Mouse (Mus musculus) heart, embryonic 14.5 days (tissue): ENCODE measurements around the gene Pidd1. TPM values are rescaled to one million over a fixed set of nuclear protein-coding genes. Genes with fewer than 3 reads are reported as not detected.
A peak's percentile ranks its signal among the peaks of the same experiment; 100 is the strongest.

Experiments used
- ATAC-seq: fragments of 200-750 bp; cut with Nextera tagmentation; 2 replicates; pipeline ENCODE4 v1.8.0; 2017; ENCODE audit warnings: low read depth, moderate TSS enrichment; ENCODE audit not compliant: insufficient number of reproducible peaks, insufficient read depth, low FRiP score
- H3K27ac ChIP-seq, 2 experiments: fragments of 200-500 bp in 1 of 2; fragments of 300-500 bp in 1 of 2; sonication (generic) in 1 of 2; replicated peaks in 1 of 2; 2 replicates each; pipeline ENCODE4 v1.5.1; 2012 to 2014; ENCODE audit warnings: low read depth in 2 of 2, low read length in 2 of 2, control low read depth in 1 of 2, mild to moderate bottlenecking in 1 of 2, mixed read lengths in 1 of 2; ENCODE audit not compliant: control insufficient read depth in 1 of 2, insufficient read depth in 1 of 2
- H3K27me3 ChIP-seq: fragments of 300-500 bp; sonication (generic); 2 replicates; pipeline ENCODE4 v1.6.1; 2014; ENCODE audit warnings: mild to moderate bottlenecking, low read length, control low read depth; ENCODE audit not compliant: control insufficient read depth, insufficient read depth
- H3K36me3 ChIP-seq: fragments of 300-500 bp; sonication (generic); 2 replicates; pipeline ENCODE4 v1.6.1; 2014; ENCODE audit warnings: mild to moderate bottlenecking, control low read depth, low read length, mixed read lengths; ENCODE audit not compliant: control insufficient read depth, insufficient read depth
- H3K4me1 ChIP-seq, 2 experiments: fragments of 200-500 bp in 1 of 2; fragments of 300-500 bp in 1 of 2; sonication (generic) in 1 of 2; 2 replicates each; pipeline ENCODE4 v1.6.1; 2012 to 2014; ENCODE audit warnings: low read length in 2 of 2, control low read depth in 1 of 2, mixed read lengths in 1 of 2; ENCODE audit not compliant: control insufficient read depth in 2 of 2, insufficient read depth in 2 of 2
- H3K4me2 ChIP-seq: fragments of 300-500 bp; sonication (generic); 2 replicates; pipeline ENCODE4 v1.6.1; 2014; ENCODE audit warnings: mild to moderate bottlenecking, low read length
- H3K4me3 ChIP-seq, 2 experiments: fragments of 200-500 bp in 1 of 2; fragments of 300-500 bp in 1 of 2; sonication (generic) in 1 of 2; 2 replicates each; pipeline ENCODE4 v1.5.1; 2012 to 2014; ENCODE audit warnings: low read length in 2 of 2, mild to moderate bottlenecking in 2 of 2, control low read depth in 1 of 2, low read depth in 1 of 2, moderate library complexity in 1 of 2; ENCODE audit not compliant: control insufficient read depth in 1 of 2, insufficient read depth in 1 of 2
- H3K9ac ChIP-seq: fragments of 300-500 bp; sonication (generic); 2 replicates; pipeline ENCODE4 v1.6.1; 2014; ENCODE audit warnings: mild to moderate bottlenecking, low read length
- H3K9me3 ChIP-seq: fragments of 300-500 bp; sonication (generic); 2 replicates; pipeline ENCODE4 v1.6.1; 2016; ENCODE audit warnings: low read length, control low read depth; ENCODE audit not compliant: control insufficient read depth
- WGBS: fragments of 180-500 bp; shearing (Covaris S2); extraction: QIAGEN DNeasy Blood & Tissue Kit; methylation state at CpG from one replicate; pipeline ENCODE4 v1.1.7; 2014; 5-methylcytosine and 5-hydroxymethylcytosine counted together
- polyA plus RNA-seq: library from polyadenylated mRNA; unstranded; fragments of >200 nt; fragmentation: Nextera tagmentation; extraction: Ambion mirVana; gene quantifications from 2 replicates; pipeline ENCODE4 v1.2.1, GENCODE M21; 2014

The Pidd1 gene
- polyA plus RNA-seq, 1 experiment from 2014 or later: 6.1 TPM

GRCm38 (mm10) chr7:141405466-141405865 lies 38.4 kb downstream of the Pidd1 start:
- H3K4me2 ChIP-seq: no peak overlapping the region
- no peaks in the 10 kb centered on the region for H3K9me3 ChIP-seq
- H3K27me3 ChIP-seq: no peaks in the 10 kb centered on the region
- no peak overlapping the region for H3K4me3 ChIP-seq
- no peak for ATAC-seq
- 67% methylated on average over 4 of the region's 4 CpGs for WGBS
- H3K36me3 ChIP-seq: peaks cover 66% of the 10 kb centered on the region
- H3K27ac ChIP-seq: no peak overlapping the region
- H3K9ac ChIP-seq: no peak overlapping the region
- peaks cover 2 to 4% of the 10 kb centered on the region in 2 experiments; a peak in 1 of 4 replicates for H3K4me1 ChIP-seq

- Histone ChIP-seq H3K9me3 (no peaks in the 10 kb centered on the region), H3K4me1 (no peaks in the 10 kb centered on the region), H3K27me3 (no peaks in the 10 kb centered on the region), H3K36me3 (peaks cover 66% of the 10 kb centered on the region), H3K27ac (no peak overlapping the region), H3K4me3 (no peak overlapping the region), H3K4me2 (no peak overlapping the region), H3K9ac (no peak overlapping the region)
- 42% methylated on average over 5 of the region's 5 CpGs for WGBS
- peak; percentile 37; the same call in 1 of the 2 replicates for ATAC-seq
Measured at GRCm38 (mm10) chr7:141403305-141403704, 40.5 kb downstream of the Pidd1 start.

- Histone ChIP-seq H3K4me3 (no peak overlapping the region), H3K4me1 (peaks cover 10 to 12% of the 10 kb centered on the region in 2 experiments), H3K27ac (no peak overlapping the region), H3K36me3 (peaks cover 47% of the 10 kb centered on the region), H3K4me2 (no peak overlapping the region), H3K27me3 (no peaks in the 10 kb centered on the region), H3K9ac (no peak overlapping the region), H3K9me3 (no peaks in the 10 kb centered on the region)
- ATAC-seq: no peak
- WGBS: 81% methylated on average over 1 of the region's 1 CpGs
Measured at GRCm38 (mm10) chr7:141395348-141395747, 48.5 kb downstream of the Pidd1 start.

GRCm38 (mm10) chr7:141394771-141395170 lies 49.1 kb downstream of the Pidd1 start:
- no peaks in the 10 kb centered on the region for H3K9me3 ChIP-seq
- no peaks in the 10 kb centered on the region for H3K27me3 ChIP-seq
- WGBS: 27% methylated on average over 6 of the region's 6 CpGs
- no peak overlapping the region for H3K4me2 ChIP-seq
- peaks cover 10 to 12% of the 10 kb centered on the region in 2 experiments for H3K4me1 ChIP-seq
- no peak overlapping the region for H3K27ac ChIP-seq
- H3K9ac ChIP-seq: no peak overlapping the region
- H3K4me3 ChIP-seq: no peak overlapping the region
- no peak for ATAC-seq
- peaks cover 42% of the 10 kb centered on the region for H3K36me3 ChIP-seq

- 81% methylated on average over 7 of the region's 7 CpGs for WGBS
- Histone ChIP-seq H3K36me3 (peaks cover 36% of the 10 kb centered on the region), H3K27ac (no peak overlapping the region), H3K27me3 (no peaks in the 10 kb centered on the region), H3K9me3 (no peaks in the 10 kb centered on the region), H3K4me1 (peaks cover 10 to 12% of the 10 kb centered on the region in 2 experiments), H3K4me2 (no peak overlapping the region), H3K9ac (no peak overlapping the region), H3K4me3 (no peak overlapping the region)
- no peak for ATAC-seq
Measured at GRCm38 (mm10) chr7:141394158-141394557, 49.7 kb downstream of the Pidd1 start.

- WGBS: 27% methylated on average over 9 of the region's 9 CpGs
- peaks cover 10 to 12% of the 10 kb centered on the region in 2 experiments for H3K4me1 ChIP-seq
- peak; percentile 4; the same call in 1 of the 2 replicates for ATAC-seq
Measured at GRCm38 (mm10) chr7:141392552-141393222, 51.1 kb downstream of the Pidd1 start.

GRCm38 (mm10) chr7:141391625-141392551 lies 51.9 kb downstream of the Pidd1 start, which contains the start of gene Taldo1:
Gene Taldo1, plus strand, starts transcription at chr7:141392199.
- WGBS: under 1% methylated on average over 57 of the region's 57 CpGs
- Histone ChIP-seq H3K27me3 (no peaks in the 10 kb centered on the region), H3K36me3 (peaks cover 15% of the 10 kb centered on the region), H3K27ac (peak within 1 kb of the TSS; percentile 56 to 69), H3K9ac (peak within 1 kb of the TSS; percentile 84), H3K4me1 (peaks cover 10 to 12% of the 10 kb centered on the region in 2 experiments), H3K4me3 (peak within 1 kb of the TSS; percentile 79 to 90), H3K9me3 (no peaks in the 10 kb centered on the region), H3K4me2 (peak within 1 kb of the TSS; percentile 98)
- peak; percentile 93 for ATAC-seq

More at GRCm38 (mm10) chr7:141392552-141393222, 51.1 kb downstream of the Pidd1 start:
- H3K27me3 ChIP-seq: no peaks in the 10 kb centered on the region
- peak overlapping the region; percentile 98 for H3K4me2 ChIP-seq
- H3K9ac ChIP-seq: peak overlapping the region; percentile 84
- H3K4me3 ChIP-seq: peak overlapping the region; percentile 79 to 90
- peak overlapping the region; percentile 45 to 46; a peak in 3 of 4 replicates for H3K27ac ChIP-seq
- H3K9me3 ChIP-seq: no peaks in the 10 kb centered on the region
- H3K36me3 ChIP-seq: peaks cover 21% of the 10 kb centered on the region
